Mouse (Mus musculus) adrenal gland, adult 8-10 months (tissue): ENCODE measurements at regions not wholly inside any gene's neighbourhood (a gene's known extent, or its start where the extent isn't known, plus 50 kb on each side); places are given as distances from the start of the nearest gene placed in this dataset.
"Not testable (repeated sequence)": the region's sequence is repeated elsewhere in the genome, so short reads cannot be mapped to it uniquely, and the experiment has no call there.

Experiments
- DNase-seq: peaks from one replicate; pipeline ENCODE4 v3.0.0; 2022

GRCm38 (mm10) chr13:44465567-44465966 is 263.7 kb upstream of the Jarid2 start:
- no peak for DNase-seq

GRCm38 (mm10) chr13:44468963-44469674 is 260.2 kb upstream of the Jarid2 start:
- peak; percentile 19 for DNase-seq

DNA sequence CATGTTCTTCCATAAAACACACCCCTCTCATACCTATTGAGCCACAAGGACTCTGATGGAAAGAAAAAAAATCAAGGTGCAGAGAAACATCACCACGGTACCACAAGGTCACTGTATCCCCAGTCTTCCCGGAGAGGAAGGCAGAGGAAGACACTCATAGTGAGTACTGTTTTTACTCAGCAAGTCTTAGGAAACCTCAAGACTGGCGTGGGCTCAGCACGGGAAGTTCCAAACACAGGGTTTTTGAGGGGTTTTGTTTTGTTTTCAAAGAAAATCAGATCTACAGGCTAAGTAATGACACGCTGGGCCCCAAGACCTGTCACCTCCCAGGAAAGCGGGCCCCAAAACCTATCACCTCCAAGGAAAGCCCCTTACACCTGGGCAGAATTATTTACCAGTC is 259.6 kb upstream of the Jarid2 start:
- no peak for DNase-seq

DNA sequence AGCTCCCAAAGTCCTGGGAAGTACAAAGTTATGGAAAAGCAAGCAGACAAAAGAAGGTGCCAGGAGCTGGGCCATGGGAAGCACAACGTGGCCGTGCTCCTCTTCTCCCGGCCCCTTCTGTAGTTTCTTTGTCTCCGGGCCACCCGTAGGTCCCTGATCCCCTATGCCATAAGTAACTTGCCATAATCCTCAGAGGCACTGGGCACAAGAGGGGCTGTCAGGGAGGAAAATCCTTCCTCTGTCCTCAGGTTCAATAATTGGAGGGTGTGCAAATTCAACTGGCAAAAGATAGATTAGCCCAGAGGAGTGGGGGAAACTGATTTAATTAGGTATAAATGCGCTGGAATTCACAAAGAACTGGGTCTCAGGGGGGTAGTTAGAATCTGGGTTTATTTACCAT is 256.1 kb upstream of the Jarid2 start:
- no peak for DNase-seq

DNA sequence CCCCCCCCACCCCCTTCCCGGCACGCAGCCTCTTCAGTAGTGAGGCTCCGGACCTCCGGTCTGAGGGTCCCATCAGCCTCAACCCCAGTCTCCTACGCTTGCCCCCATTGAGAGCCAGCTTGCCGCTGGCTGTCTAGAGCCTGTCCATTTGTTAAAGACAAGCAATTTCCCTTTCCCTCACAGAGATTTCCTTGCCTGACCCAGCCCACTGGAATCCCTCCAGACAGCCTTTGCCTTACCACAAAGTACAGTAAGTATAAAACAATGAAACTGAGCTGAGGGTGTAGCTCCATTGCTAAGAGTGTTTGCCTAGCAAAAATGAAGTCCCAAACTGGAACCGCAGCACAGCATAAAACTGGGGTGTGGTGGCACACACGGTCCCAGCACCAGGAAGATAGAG is 252.4 kb upstream of the Jarid2 start:
- no peak for DNase-seq

GRCm38 (mm10) chr13:44480128-44480527 is 249.1 kb upstream of the Jarid2 start:
- no peak for DNase-seq

- DNase-seq, result no peak
These were observed 246.6 kb upstream of the Jarid2 start for GRCm38 (mm10) chr13:44482661-44483060.

- no peak for DNase-seq
These were observed 244.5 kb upstream of the Jarid2 start for GRCm38 (mm10) chr13:44484582-44485329.

- no peak for DNase-seq
These were observed 238.3 kb upstream of the Jarid2 start for GRCm38 (mm10) chr13:44490935-44491465.

- DNase-seq, result no peak
These were observed 235.4 kb upstream of the Jarid2 start for GRCm38 (mm10) chr13:44493884-44494283.

- no peak for DNase-seq
These were observed 233.8 kb upstream of the Jarid2 start for GRCm38 (mm10) chr13:44495450-44495849.

- DNase-seq, result no peak
These were observed 232.7 kb upstream of the Jarid2 start for GRCm38 (mm10) chr13:44496596-44496995.

GRCm38 (mm10) chr13:44500896-44501295 is 228.4 kb upstream of the Jarid2 start:
- DNase-seq, result not testable (repeated sequence)

GRCm38 (mm10) chr13:44501777-44502321 is 227.4 kb upstream of the Jarid2 start:
- DNase-seq, result no peak

GRCm38 (mm10) chr13:44502612-44503256 is 226.5 kb upstream of the Jarid2 start:
- no peak for DNase-seq

DNA sequence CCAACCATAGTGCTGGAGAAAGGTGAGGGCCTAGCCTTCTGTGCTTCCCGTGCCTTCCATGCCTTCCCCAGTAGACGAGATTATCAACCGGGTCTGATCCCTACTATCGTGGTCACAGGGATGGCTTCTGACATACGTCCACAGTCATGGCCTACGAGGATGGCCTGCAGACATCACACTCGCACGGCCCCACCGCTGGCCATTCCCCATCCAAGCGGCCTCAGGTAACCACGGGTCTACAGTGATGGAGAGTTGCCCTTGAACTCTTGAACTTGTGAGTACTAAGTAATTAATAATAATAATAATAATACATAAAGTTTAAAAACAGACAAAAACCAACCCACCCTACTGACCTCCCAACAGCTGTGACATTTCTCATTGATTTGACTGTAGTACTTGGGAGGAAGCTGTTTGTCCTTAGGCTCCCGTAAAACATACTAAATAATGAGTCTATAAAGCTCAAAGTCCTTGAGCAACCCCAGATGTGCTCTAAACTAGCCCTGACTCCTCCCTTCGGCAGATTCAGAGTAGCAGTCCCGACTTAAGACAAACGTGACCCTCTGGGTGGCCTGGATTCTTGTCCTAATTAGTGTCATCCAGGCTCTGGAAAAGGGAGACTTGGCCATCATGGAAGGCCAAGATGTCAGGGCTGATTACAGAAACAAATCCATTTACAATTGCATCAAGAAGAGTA is 225.9 kb upstream of the Jarid2 start:
- DNase-seq, result no peak

DNA sequence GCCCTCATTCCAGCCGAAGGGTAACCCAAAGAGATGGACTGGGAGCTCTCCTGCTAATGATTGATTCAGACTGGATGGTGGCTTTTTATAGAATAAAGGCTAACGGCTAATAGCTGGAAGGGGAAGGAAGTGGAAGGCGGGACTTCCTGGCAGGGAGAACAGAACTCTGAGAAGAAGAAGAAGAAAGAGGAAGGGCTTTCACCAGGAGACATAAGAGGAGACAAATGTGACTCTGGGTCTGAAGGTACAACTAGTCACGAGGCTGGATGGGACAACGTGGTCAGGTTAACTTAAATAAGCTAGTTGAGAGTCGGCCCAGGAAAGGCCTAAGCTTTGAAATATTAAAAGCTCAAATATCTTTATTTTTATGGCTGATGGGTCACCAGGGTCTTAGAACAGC is 224.8 kb upstream of the Jarid2 start:
- no peak for DNase-seq

DNA sequence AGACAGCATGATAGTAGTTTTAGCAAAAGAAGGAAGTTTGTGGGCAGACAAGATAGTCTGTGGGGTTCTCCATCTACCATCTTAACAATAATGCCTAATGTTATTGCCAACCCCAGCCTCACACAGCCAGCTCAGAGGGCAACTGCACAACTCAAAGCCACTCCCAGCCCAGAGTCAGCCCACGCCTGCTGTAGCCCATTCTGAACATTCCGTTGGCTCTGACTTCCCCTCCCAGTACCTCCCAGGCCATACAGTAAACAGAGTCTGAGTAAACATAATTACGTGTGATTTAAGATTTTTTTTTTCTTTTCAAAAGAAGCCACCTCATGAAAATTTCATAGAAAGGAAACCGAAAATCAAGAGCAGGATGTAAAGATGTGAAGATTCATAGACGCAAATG is 222.3 kb upstream of the Jarid2 start:
- no peak for DNase-seq

- DNase-seq, result peak; percentile 35
These were observed 219.6 kb upstream of the Jarid2 start for GRCm38 (mm10) chr13:44509526-44510159.

- DNase-seq, result no peak
These were observed 215.6 kb upstream of the Jarid2 start for GRCm38 (mm10) chr13:44513378-44514285.

GRCm38 (mm10) chr13:44514636-44515158 is 214.6 kb upstream of the Jarid2 start:
- DNase-seq, result no peak
